Mouse (Mus musculus): ENCODE results near the gene Gm7544. TPM values are rescaled to one million over a fixed set of nuclear protein-coding genes. Genes with fewer than 3 reads are reported as not detected.
"Not testable (repeated sequence)": the region's sequence is repeated elsewhere in the genome, so short reads cannot be mapped to it uniquely, and the experiment has no call there.

Gm7544 gene
- not detected for total RNA-seq (2022)

GRCm38 (mm10) chr1:82955913-82956312, at the start of gene Gm7544:
Gene Gm7544 (minus strand): TSS chr1:82956013.
- DNase-seq = not testable (repeated sequence)

- DNase-seq = not testable (repeated sequence)
Observed at GRCm38 (mm10) chr1:83000306-83000705, 44.5 kb upstream of the Gm7544 start, which contains the start of gene Gm47959. Gene Gm47959 (plus strand): TSS chr1:83000548.

DNA sequence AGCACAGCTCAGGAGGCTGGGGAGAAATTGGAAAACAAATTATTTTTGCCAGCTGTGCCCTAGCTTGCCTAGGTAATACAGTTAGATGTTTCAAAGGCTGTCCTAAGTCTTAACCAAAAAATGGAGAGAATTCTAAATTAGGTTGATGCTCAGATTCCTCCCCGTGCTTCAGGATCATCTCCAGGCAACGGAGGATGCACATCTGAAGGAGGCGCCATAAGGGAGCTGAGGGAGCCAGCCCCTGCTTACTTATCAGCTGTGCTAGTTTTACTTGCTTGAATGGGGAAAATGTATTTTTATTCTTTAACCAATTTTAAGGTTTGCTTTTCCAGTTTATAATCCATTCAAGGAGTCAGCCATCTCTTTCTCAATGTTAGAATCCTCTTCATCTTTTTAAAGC, 38.1 kb upstream of the Gm7544 start:
- DNase-seq = no peak

DNA sequence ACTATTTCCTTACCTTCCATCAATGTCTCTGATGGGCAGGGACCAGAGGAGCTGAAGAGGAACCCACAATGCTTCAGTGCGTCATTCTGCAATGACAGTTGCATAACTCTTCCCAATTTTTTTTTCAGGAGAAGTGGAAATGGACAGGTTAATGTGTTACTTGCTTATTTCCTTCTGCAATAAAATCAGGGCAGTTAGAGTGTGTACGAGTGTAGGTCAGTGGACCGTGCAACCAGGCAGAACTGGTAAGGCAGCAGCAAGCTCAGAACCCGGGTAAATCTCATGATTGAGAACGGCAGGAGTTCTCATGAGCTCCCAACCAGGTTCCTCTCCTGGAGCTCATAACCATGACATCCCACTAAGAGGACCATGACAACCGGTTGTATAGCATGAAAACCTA, 36.3 kb upstream of the Gm7544 start:
- no peak for DNase-seq

- DNase-seq = no peak
Observed at GRCm38 (mm10) chr1:82991596-82991995, 35.8 kb upstream of the Gm7544 start.

DNA sequence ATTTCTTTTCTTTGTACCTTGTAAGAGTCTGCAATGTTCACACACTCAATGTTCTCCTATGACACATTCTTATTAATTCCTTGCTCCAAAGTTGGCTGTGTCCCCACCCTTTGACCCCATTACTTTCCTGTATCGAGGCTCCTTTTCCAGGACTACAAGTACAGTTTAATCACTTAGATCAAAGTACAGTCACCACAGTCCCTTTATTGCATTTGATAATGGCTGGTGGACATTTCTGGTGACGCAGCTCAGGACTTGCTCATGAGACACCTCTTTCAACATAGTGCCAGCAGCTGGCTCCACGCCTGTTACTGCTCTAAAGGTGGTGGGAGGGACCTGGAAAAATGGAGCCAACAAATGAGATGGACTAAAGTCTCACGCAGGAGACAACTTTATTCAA, 35.2 kb upstream of the Gm7544 start:
- DNase-seq = no peak

DNA sequence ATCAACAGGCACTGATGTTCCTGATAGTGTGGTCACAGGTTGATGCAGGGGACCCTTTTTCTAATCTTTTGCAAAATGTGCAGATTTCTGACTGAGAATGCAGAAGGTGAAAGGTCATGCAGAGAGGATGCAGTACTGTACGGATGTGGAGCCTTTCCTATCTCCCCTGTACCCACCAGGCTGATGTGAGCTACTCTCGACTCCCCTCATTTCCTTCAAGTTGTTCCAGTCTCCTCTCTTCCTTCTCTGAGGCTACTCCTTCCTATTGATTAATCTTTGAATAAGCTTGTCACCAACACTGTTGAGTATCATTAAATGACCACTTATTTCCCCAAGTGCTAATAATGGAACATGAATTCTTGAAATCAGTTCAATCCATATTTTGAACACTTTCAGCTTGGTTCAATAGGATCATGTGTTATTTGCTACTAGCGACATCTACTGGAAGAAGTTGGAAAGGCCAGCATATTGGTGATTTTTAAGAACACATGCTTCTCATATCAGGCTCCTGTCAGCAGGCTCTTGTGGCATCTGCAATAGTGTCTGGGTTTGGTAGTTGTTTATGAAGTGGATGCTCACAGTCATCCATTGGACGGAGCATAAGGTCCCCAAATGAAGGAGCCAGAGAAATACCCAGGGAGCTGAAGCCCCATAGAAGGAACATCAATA, 31.9 kb upstream of the Gm7544 start:
- no peak for DNase-seq

DNA sequence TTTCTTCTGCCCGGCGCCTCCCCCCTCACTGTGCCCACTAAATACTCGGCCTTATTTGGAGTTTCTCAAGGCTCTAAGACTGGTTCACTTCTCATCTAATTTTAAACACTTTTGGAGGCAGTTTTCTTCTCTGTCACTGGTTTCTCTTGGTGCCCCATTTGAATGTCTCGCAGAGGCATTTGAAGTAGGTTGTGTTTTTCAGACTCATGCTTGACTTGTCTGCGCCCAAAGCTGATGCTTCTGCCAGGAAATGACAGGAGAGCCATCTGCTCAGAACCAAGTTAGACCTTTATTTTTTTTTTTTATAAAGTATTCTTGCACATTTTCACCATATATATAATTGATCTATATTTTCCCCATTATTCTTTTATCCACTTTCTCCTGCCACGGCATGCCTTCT, 30.9 kb upstream of the Gm7544 start:
- DNase-seq = no peak

DNA sequence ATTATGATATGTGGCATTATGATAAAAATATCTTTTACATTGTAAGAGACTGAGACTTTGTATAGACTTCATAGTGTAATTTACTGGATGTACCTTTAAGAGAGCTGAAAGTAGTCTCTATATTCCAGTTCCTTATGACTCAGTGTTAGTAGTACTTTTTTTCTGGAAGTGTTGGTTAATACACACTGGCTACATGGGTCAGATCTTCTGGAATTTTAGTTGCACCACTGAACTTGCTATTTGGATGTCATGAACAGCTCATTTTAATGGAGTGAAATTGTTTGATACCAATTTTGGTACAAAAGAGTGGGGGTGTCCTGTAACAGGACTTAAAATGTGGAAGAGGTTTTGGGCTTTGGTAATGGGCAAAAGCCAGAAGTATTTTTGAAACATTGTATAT, 22.0 kb upstream of the Gm7544 start:
- no peak for DNase-seq

DNA sequence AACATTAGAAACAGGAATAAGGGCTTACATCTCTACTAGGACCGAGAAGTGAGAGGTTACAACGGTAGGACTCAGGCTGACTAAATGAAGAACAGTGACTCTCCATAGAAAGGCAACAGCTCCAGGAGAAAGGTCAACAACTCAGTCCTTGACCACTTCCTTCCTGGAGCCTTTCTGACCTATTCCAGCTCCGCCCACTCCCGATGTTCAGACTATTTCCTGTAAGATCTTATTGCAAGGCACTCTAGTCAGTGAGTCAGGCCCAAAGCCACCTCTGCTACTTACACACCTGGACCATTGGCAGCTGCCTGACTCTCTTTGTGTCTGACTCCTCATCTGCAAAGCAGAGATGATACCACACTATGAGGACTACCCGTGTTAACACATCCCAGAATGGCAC, 19.9 kb upstream of the Gm7544 start:
- DNase-seq = no peak

DNA sequence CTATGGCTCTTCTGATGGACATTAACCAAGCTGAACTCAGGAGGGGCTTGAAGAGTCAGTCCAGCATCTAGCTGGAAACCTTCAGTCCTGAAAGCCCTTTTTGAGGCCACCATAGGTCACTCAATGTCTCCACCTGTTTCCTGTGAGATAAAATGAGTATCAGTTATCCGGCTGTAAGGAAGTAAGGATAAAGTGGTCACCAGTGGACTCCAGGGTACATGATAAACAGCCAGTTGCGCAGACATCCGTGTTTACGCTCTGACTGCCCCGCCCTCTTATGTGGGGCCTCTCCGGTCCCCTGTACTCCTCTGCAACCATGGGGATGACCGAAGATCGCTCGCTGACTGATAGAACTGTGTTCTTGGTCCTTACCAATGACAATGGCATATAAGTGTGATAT, 18.5 kb upstream of the Gm7544 start:
- no peak for DNase-seq

DNA sequence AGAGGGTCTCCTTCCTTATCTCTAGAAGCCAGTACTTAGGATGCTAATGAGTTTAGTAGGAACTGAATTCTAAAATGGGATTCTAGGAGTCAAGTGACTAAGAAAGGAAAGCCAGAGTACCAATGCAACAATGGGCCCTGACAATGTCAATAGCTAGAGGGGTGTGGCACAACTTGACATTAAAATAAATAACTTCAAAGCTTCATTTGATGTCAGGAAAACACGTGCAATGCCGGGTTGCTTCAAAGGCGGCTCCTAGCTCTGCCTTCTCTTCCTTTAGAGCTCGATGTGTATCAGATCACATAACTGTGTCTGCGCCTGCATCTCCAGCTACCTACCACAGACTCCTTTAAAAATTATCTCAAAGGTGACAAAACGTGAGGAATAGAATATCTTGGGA, 18.1 kb upstream of the Gm7544 start:
- DNase-seq = no peak

DNA sequence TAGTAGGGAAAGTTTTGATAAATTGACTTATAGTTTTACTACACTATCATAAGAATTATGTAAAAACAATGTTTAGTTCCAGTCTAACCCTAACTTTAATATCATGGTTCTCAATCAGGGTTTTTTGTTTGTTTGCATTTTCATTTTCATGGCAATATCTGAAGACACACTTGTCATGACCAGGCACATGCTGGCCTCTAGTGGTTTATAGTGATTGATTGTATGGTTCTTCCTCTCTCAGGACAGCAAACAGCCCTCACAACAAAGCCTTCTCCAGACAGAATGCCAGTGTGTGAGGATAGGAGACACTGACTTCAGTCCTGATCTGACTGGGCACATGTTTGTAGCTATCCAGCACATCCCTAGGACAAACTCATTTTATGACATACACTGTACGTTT, 17.4 kb upstream of the Gm7544 start:
- no peak for DNase-seq

DNA sequence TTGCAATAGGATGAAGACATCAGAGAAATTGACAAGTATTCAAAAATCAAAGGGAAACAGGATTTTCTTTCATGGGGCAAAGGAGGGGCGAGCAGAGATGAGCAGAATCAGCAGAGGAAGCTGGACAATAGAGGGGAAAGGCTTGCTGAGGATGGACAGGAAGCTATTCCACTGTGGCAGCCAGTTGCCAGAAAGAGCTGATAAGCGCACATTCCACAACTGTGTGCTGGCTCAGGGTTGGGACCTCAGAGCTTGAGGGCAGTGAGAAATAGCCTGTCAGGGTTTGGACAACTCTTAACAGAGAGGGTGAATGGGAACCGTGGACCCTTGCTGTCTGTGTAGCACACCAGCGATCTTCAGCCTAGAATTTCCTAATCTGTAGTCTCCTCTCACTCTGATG, 16.2 kb upstream of the Gm7544 start:
- peak; percentile 38 for DNase-seq

- no peak for DNase-seq
Observed at GRCm38 (mm10) chr1:82966413-82966812, 10.6 kb upstream of the Gm7544 start.

- no peak for DNase-seq
Observed at GRCm38 (mm10) chr1:82959870-82960385, 4.1 kb upstream of the Gm7544 start, which contains the start of gene Gm47955. Gene Gm47955 (plus strand): TSS chr1:82960286.

DNA sequence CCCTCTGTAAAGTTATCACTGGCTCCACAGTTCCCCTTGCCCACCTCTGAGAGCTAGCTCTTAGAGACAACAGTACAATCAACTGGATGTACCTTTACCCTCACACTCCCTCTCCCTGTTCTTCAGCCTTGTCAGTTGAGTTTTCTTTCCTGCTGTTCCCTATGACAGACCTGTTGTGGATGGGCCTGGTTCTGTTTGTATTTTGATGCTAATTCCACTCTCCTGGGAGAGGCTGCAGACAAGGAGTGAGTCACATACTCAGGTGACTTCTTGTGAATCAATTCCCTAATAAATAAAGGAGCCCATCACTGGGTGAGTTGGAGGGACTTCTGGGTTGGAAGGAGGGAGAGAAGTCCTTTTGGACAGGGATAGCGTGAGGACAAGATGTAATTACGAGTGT, 7.2 kb downstream of the Gm7544 start:
- no peak for DNase-seq

- not testable (repeated sequence) for DNase-seq
Observed at GRCm38 (mm10) chr1:82946029-82946428, 9.8 kb downstream of the Gm7544 start.

DNA sequence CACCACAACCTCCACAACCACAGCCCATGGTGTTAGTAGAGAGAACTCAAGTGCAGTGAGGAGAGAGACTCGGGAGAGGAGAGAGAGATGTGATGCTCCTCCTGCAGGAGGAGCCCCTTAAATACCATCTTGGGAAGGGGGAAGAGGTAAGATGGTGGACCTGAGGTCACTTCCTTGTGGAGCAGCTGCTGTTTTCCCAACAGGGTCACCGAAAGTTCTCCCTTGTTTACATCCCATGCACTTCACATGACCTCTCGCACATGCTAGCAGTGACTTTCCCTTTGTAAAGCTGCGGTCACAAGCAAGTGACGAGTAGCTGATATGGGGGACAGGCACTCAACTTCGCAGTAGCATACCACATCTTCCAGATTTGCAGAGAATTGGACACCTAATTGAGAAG, 12.5 kb downstream of the Gm7544 start, which contains the start of gene A030003K21Rik:
TSS of gene A030003K21Rik (minus strand) at position 94 of the 400 bp plus-strand sequence.
- DNase-seq = not testable (repeated sequence)

DNA sequence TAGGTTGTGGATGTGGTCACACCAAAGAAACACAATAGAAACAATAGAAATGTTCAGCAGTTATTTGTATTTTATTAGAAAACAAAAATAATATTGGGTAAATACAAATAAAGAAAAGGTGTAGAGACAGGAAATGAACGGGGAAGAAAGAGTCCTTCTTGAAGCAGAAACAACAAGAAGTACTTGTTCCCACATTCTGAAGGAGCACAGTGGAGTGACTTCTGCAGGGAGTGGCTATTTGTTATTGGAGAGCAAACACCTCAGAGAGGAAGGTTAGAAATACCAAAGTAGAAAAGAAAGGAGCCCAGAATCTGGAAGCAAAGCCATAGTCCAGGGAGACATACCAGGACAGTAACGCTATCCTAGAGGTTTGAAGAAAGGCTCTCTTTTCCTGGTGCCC, 13.3 kb downstream of the Gm7544 start:
- DNase-seq = not testable (repeated sequence)

GRCm38 (mm10) chr1:82938666-82939065, 17.1 kb downstream of the Gm7544 start:
- no peak for DNase-seq

- not testable (repeated sequence) for DNase-seq
Observed at GRCm38 (mm10) chr1:82931326-82931725, 24.5 kb downstream of the Gm7544 start, which contains the start of gene Gm6217. Gene Gm6217 (minus strand): TSS chr1:82931399.

- DNase-seq = not testable (repeated sequence)
Observed at GRCm38 (mm10) chr1:82930558-82930957, 25.3 kb downstream of the Gm7544 start.

DNA sequence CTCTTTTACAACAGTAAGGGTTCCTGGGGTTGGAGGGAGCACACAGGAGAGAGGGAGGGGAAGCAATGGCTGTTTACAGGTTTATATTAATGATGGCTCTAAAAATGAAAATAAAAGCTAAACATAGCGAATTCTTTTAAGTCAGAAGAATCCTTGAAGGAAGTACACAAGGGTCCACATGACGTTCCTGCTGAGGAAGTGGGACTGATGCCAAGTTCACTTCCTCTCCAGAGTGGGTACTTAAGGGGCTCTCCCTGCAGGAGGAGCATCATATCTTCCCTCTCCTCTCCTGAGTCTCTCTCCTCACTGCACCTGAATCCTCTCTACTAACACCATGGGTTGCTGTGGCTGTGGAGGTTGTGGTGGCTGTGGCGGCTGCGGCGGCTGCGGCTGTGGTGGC, 31.2 kb downstream of the Gm7544 start, which contains the start of gene A030014E15Rik:
TSS of gene A030014E15Rik (plus strand) at position 268 of the 400 bp plus-strand sequence.
- no peak for DNase-seq

All from adrenal gland, adult 8-10 months (tissue).